In the genomic region with DNA sequence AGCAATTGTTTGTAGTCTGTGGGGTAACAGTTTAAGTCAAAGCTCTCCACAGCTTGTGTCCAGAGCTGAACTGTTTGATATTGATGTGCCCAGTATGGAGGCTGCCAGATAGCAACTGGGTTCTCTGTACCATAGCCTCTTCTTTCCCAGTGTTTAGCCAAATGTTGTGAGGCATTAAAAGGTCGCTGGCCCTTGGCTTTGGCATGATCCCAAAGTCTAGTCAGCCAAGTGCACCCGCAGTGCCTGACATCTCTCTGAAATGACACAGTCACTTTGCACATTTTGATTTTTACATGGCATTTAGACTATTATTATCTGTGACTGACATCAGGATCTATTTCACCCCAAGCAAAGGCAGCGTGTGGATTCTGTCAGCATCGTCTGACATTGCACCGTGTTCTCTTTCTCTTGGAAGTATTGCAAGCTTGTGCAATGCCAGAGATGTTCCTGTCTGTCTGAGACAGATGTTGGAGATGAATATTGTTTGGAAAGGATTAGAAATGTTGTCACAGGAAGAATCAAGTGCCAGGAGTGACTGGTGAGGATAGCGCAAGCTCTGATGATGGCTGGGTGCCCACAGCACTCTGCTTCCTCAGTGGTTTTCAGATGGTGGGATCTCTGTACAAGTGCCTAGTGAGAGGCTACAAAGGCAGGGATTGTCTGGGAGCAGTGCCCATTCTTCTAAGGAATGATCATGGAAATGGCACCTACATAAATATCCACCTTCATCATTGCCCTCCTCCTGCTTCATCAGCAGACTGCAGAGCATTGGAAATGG, we compare ENCODE assay signal across 18 mouse cellular contexts.
DNase-seq lines count a peak whose midpoint lies in the region; ATAC-seq and TF ChIP-seq lines count a peak whose summit lies in the region.
"Had no signal": no experiment of that assay in that cellular context is flagged by ENCODE, and none has a peak within 500 bp of the region (broad histone marks: within the 10 kb centered on the region; RNA-seq: fewer than 3 reads in every experiment).

No protein-coding gene starts in this region.

- intact Hi-C loops in left cerebral cortex, postnatal 10 days (cut with DNase I): no loop called here

- H3K9me3 ChIP-seq in forebrain, postnatal 0 days (ENCODE audit: low read length): no peaks in the 10 kb centered on the region
- H3K9me3 ChIP-seq in forebrain, embryonic 12.5 days: 0 out of 2 replicates have a peak, but pooled peaks cover 3% of the 10 kb centered on the region
- H3K9me3 ChIP-seq: liver, embryonic 13.5 days had no signal

- ATAC-seq in forebrain, postnatal 0 days: peak; percentile 74
- no peak for ATAC-seq in forebrain, embryonic 12.5 days (ENCODE audit: low FRiP score)
- ATAC-seq: forebrain, embryonic 13.5 days; intestine, postnatal 0 days had no signal

- no peaks in the 10 kb centered on the region for H3K27me3 ChIP-seq in forebrain, postnatal 0 days (ENCODE audit: insufficient read depth, low read length)
- H3K27me3 ChIP-seq in forebrain, embryonic 12.5 days: no peaks in the 10 kb centered on the region
- H3K27me3 ChIP-seq: forebrain, embryonic 13.5 days; liver, embryonic 13.5 days had no signal

- no peaks in the 10 kb centered on the region for H3K4me1 ChIP-seq in forebrain, postnatal 0 days (ENCODE audit: insufficient read depth)
- H3K4me1 ChIP-seq in forebrain, embryonic 12.5 days: no peaks in the 10 kb centered on the region
- H3K4me1 ChIP-seq: forebrain, embryonic 13.5 days; liver, embryonic 13.5 days had no signal

- 69% methylated on average over 6 of the region's 6 CpGs for WGBS in forebrain, postnatal 0 days
- whole genome bisulfite sequencing in forebrain, embryonic 12.5 days: 89% methylated on average over 6 of the region's 6 CpGs

- H3K9ac ChIP-seq in forebrain, postnatal 0 days: no peak overlapping the region
- H3K9ac ChIP-seq in forebrain, embryonic 12.5 days: no peak overlapping the region
- H3K9ac ChIP-seq: forebrain, embryonic 13.5 days; hindbrain, embryonic 14.5 days; liver, embryonic 13.5 days had no signal

- H3K36me3 ChIP-seq in forebrain, postnatal 0 days (ENCODE audit: insufficient read depth): no peaks in the 10 kb centered on the region
- no peaks in the 10 kb centered on the region for H3K36me3 ChIP-seq in forebrain, embryonic 12.5 days (replicated peaks)
- H3K36me3 ChIP-seq: liver, embryonic 13.5 days had no signal

- H3K4me2 ChIP-seq in forebrain, postnatal 0 days (ENCODE audit: low read depth): no peak overlapping the region
- H3K4me2 ChIP-seq in forebrain, embryonic 12.5 days: no peak overlapping the region
- H3K4me2 ChIP-seq: forebrain, embryonic 13.5 days; hindbrain, embryonic 14.5 days; liver, embryonic 13.5 days had no signal

- no peak overlapping the region for H3K4me3 ChIP-seq in forebrain, postnatal 0 days (ENCODE audit: low read depth, low read length)
- no peak overlapping the region for H3K4me3 ChIP-seq in forebrain, embryonic 12.5 days (replicated peaks)
- H3K4me3 ChIP-seq: forebrain, embryonic 13.5 days; gastrocnemius, adult 2 months; heart, adult 2 months; left cerebral cortex, adult 2 months; liver, embryonic 13.5 days had no signal

- peak; percentile 17 for DNase-seq in forebrain, postnatal 0 days
- peak; percentile 19 for DNase-seq in right cerebral cortex, adult 18-20 months
- no peak for DNase-seq in right cerebral cortex, postnatal 36 days (ENCODE audit: low spot score in 2 of 2)
- DNase-seq in left cerebral cortex, postnatal 10 days (ENCODE audit: extremely low spot score in 1 of 2, low spot score in 2 of 2): peak; percentile 8 to 26
- peak; percentile 9 for DNase-seq in right cerebral cortex, postnatal 4 days
- no peak for DNase-seq in spleen, postnatal 36 days (ENCODE audit: low spot score in 2 of 2)
- DNase-seq in urinary bladder, adult 18-20 months (ENCODE audit: low spot score in 2 of 2): no peak
- DNase-seq: gastrocnemius, adult 2 months; heart, adult 2 months; heart, postnatal 10 days; liver, embryonic 13.5 days; lung, postnatal 10 days had no signal

- no peak for TF ChIP-seq CTCF in forebrain, postnatal 0 days (IDR thresholded peaks at IDR 0.05; ENCODE audit: low read depth)

- no peak overlapping the region for H3K27ac ChIP-seq in forebrain, postnatal 0 days (ENCODE audit: low read depth, low read length)
- H3K27ac ChIP-seq in forebrain, embryonic 12.5 days: no peak overlapping the region
- H3K27ac ChIP-seq: forebrain, embryonic 13.5 days; gastrocnemius, adult 2 months; heart, adult 2 months; hindbrain, embryonic 14.5 days; kidney, postnatal 0 days; left cerebral cortex, adult 2 months; liver, embryonic 13.5 days had no signal

Comparison
In these comparisons a context has a peak if more than half of its experiments do, and no peak if none do; other contexts are left out.
1. DNase-seq: peak in forebrain, postnatal 0 days (single experiment), right cerebral cortex, adult 18-20 months (single experiment), left cerebral cortex, postnatal 10 days (2 of 2) and right cerebral cortex, postnatal 4 days (single experiment); none in right cerebral cortex, postnatal 36 days (0 of 2), spleen, postnatal 36 days (0 of 2) and urinary bladder, adult 18-20 months (0 of 2).